Mouse (Mus musculus): Measurements from ENCODE around the gene Ccdc153. TPM values are rescaled to one million over a fixed set of nuclear protein-coding genes. Genes with fewer than 3 reads are reported as not detected.

Gene Ccdc153
- polyA plus RNA-seq, 1 experiment from 2014 or later = 7.3 TPM

GRCm38 (mm10) chr9:44266478-44267226, 26.2 kb downstream of the Ccdc153 start:
- 0 out of 2 replicates have a peak overlapping the region, but pooled peaks have one; percentile 0 for H3K27ac ChIP-seq (ENCODE audit: low read length)
- no peaks in the 10 kb centered on the region for H3K9me3 ChIP-seq (ENCODE audit: control insufficient read depth, low read length)
- peak overlapping the region; percentile 86 for H3K9ac ChIP-seq (ENCODE audit: low read length)
- WGBS = 36% methylated on average over 8 of the region's 8 CpGs
- peak overlapping the region; percentile 77 for H3K4me2 ChIP-seq (ENCODE audit: low read depth, low read length)
- peaks cover 11% of the 10 kb centered on the region for H3K4me1 ChIP-seq (replicated peaks; ENCODE audit: control insufficient read depth, insufficient read depth, low read length)
- H3K4me3 ChIP-seq (ENCODE audit: low read length) = no peak overlapping the region; the same call in 1 of the 2 replicates
- H3K36me3 ChIP-seq (ENCODE audit: control insufficient read depth, insufficient read depth, low read length) = peaks cover 5% of the 10 kb centered on the region; the same call in 1 of the 2 replicates
- ATAC-seq (ENCODE audit: low read depth) = no peak
- H3K27me3 ChIP-seq (ENCODE audit: control insufficient read depth, insufficient read depth, low read depth, low read length) = no peaks in the 10 kb centered on the region

GRCm38 (mm10) chr9:44267319-44268026, 27.0 kb downstream of the Ccdc153 start:
- peak overlapping the region; percentile 86 for H3K9ac ChIP-seq (ENCODE audit: low read length)
- 6% methylated on average over 23 of the region's 23 CpGs for WGBS
- peak overlapping the region; percentile 77 for H3K4me2 ChIP-seq (ENCODE audit: low read depth, low read length)
- H3K4me1 ChIP-seq (replicated peaks; ENCODE audit: control insufficient read depth, insufficient read depth, low read length) = peaks cover 11% of the 10 kb centered on the region
- peak; percentile 57 for ATAC-seq (ENCODE audit: low read depth)
- peaks cover 5% of the 10 kb centered on the region; the same call in 1 of the 2 replicates for H3K36me3 ChIP-seq (ENCODE audit: control insufficient read depth, insufficient read depth, low read length)
- no peaks in the 10 kb centered on the region for H3K9me3 ChIP-seq (ENCODE audit: control insufficient read depth, low read length)
- no peaks in the 10 kb centered on the region for H3K27me3 ChIP-seq (ENCODE audit: control insufficient read depth, insufficient read depth, low read depth, low read length)
- H3K4me3 ChIP-seq (ENCODE audit: low read length) = peak overlapping the region; percentile 54
- peak overlapping the region; percentile 77 for H3K27ac ChIP-seq (ENCODE audit: low read length)

- peak; percentile 97 for ATAC-seq (ENCODE audit: low read depth)
- Histone ChIP-seq H3K4me1 (replicated peaks; ENCODE audit: control insufficient read depth, insufficient read depth, low read length) (peaks cover 11% of the 10 kb centered on the region), H3K9ac (ENCODE audit: low read length) (peak overlapping the region; percentile 86), H3K27ac (ENCODE audit: low read length) (peak overlapping the region; percentile 77), H3K36me3 (ENCODE audit: control insufficient read depth, insufficient read depth, low read length) (peaks cover 5% of the 10 kb centered on the region; the same call in 1 of the 2 replicates), H3K4me2 (ENCODE audit: low read depth, low read length) (peak overlapping the region; percentile 77), H3K27me3 (ENCODE audit: control insufficient read depth, insufficient read depth, low read depth, low read length) (no peaks in the 10 kb centered on the region), H3K4me3 (ENCODE audit: low read length) (peak overlapping the region; percentile 54), H3K9me3 (ENCODE audit: control insufficient read depth, low read length) (no peaks in the 10 kb centered on the region)
- 5% methylated on average over 25 of the region's 28 CpGs for WGBS
Observed at GRCm38 (mm10) chr9:44268027-44268360, 27.5 kb downstream of the Ccdc153 start.

GRCm38 (mm10) chr9:44268432-44268831, 28.0 kb downstream of the Ccdc153 start, which contains the start of gene Nlrx1:
Gene Nlrx1 (minus strand): TSS chr9:44268599.
- H3K27ac ChIP-seq (ENCODE audit: low read length) = peak within 1 kb of the TSS; percentile 77
- no peaks in the 10 kb centered on the region for H3K9me3 ChIP-seq (ENCODE audit: control insufficient read depth, low read length)
- H3K27me3 ChIP-seq (ENCODE audit: control insufficient read depth, insufficient read depth, low read depth, low read length) = no peaks in the 10 kb centered on the region
- H3K36me3 ChIP-seq (ENCODE audit: control insufficient read depth, insufficient read depth, low read length) = peaks cover 2% of the 10 kb centered on the region; the same call in 1 of the 2 replicates
- peak within 1 kb of the TSS; percentile 77 for H3K4me2 ChIP-seq (ENCODE audit: low read depth, low read length)
- peak within 1 kb of the TSS; percentile 86 for H3K9ac ChIP-seq (ENCODE audit: low read length)
- WGBS = 55% methylated on average over 6 of the region's 6 CpGs
- ATAC-seq (ENCODE audit: low read depth) = peak; percentile 31
- peak within 1 kb of the TSS; percentile 54 for H3K4me3 ChIP-seq (ENCODE audit: low read length)
- H3K4me1 ChIP-seq (replicated peaks; ENCODE audit: control insufficient read depth, insufficient read depth, low read length) = peaks cover 11% of the 10 kb centered on the region

- H3K27ac ChIP-seq (ENCODE audit: low read length) = no peak overlapping the region
- H3K36me3 ChIP-seq (ENCODE audit: control insufficient read depth, insufficient read depth, low read length) = no peaks in the 10 kb centered on the region
- no peaks in the 10 kb centered on the region for H3K27me3 ChIP-seq (ENCODE audit: control insufficient read depth, insufficient read depth, low read depth, low read length)
- no peak for ATAC-seq (ENCODE audit: low read depth)
- no peak overlapping the region for H3K4me3 ChIP-seq (ENCODE audit: low read length)
- no peaks in the 10 kb centered on the region for H3K9me3 ChIP-seq (ENCODE audit: control insufficient read depth, low read length)
- no peak overlapping the region for H3K9ac ChIP-seq (ENCODE audit: low read length)
- H3K4me1 ChIP-seq (replicated peaks; ENCODE audit: control insufficient read depth, insufficient read depth, low read length) = peaks cover 11% of the 10 kb centered on the region
- no peak overlapping the region for H3K4me2 ChIP-seq (ENCODE audit: low read depth, low read length)
- WGBS = 79% methylated on average over 3 of the region's 3 CpGs
Observed at GRCm38 (mm10) chr9:44269077-44269476, 28.6 kb downstream of the Ccdc153 start.

GRCm38 (mm10) chr9:44269973-44270372, 29.5 kb downstream of the Ccdc153 start:
- no peak for ATAC-seq (ENCODE audit: low read depth)
- no peak overlapping the region for H3K4me2 ChIP-seq (ENCODE audit: low read depth, low read length)
- 83% methylated on average over 4 of the region's 4 CpGs for WGBS
- H3K27me3 ChIP-seq (ENCODE audit: control insufficient read depth, insufficient read depth, low read depth, low read length) = no peaks in the 10 kb centered on the region
- no peak overlapping the region for H3K27ac ChIP-seq (ENCODE audit: low read length)
- no peak overlapping the region for H3K9ac ChIP-seq (ENCODE audit: low read length)
- no peaks in the 10 kb centered on the region for H3K36me3 ChIP-seq (ENCODE audit: control insufficient read depth, insufficient read depth, low read length)
- peaks cover 11% of the 10 kb centered on the region for H3K4me1 ChIP-seq (replicated peaks; ENCODE audit: control insufficient read depth, insufficient read depth, low read length)
- H3K9me3 ChIP-seq (ENCODE audit: control insufficient read depth, low read length) = no peaks in the 10 kb centered on the region
- no peak overlapping the region for H3K4me3 ChIP-seq (ENCODE audit: low read length)

- Histone ChIP-seq H3K9ac (ENCODE audit: low read length) (no peak overlapping the region), H3K27me3 (ENCODE audit: control insufficient read depth, insufficient read depth, low read depth, low read length) (peaks cover 12% of the 10 kb centered on the region), H3K4me2 (ENCODE audit: low read depth, low read length) (no peak overlapping the region), H3K36me3 (ENCODE audit: control insufficient read depth, insufficient read depth, low read length) (no peaks in the 10 kb centered on the region), H3K4me1 (replicated peaks; ENCODE audit: control insufficient read depth, insufficient read depth, low read length) (peaks cover 10% of the 10 kb centered on the region; the same call in 1 of the 2 replicates), H3K27ac (ENCODE audit: low read length) (no peak overlapping the region), H3K4me3 (ENCODE audit: low read length) (no peak overlapping the region), H3K9me3 (ENCODE audit: control insufficient read depth, low read length) (no peaks in the 10 kb centered on the region)
- 37% methylated on average over 5 of the region's 5 CpGs for WGBS
- no peak for ATAC-seq (ENCODE audit: low read depth)
Observed at GRCm38 (mm10) chr9:44283183-44283582, 42.7 kb downstream of the Ccdc153 start.

- no peak overlapping the region for H3K4me3 ChIP-seq (ENCODE audit: low read length)
- H3K36me3 ChIP-seq (ENCODE audit: control insufficient read depth, insufficient read depth, low read length) = no peaks in the 10 kb centered on the region
- no peak for ATAC-seq (ENCODE audit: low read depth)
- H3K27ac ChIP-seq (ENCODE audit: low read length) = no peak overlapping the region
- H3K9ac ChIP-seq (ENCODE audit: low read length) = no peak overlapping the region
- 19% methylated on average over 6 of the region's 6 CpGs for whole genome bisulfite sequencing
- peaks cover 18% of the 10 kb centered on the region for H3K27me3 ChIP-seq (ENCODE audit: control insufficient read depth, insufficient read depth, low read depth, low read length)
- H3K4me2 ChIP-seq (ENCODE audit: low read depth, low read length) = no peak overlapping the region
- H3K4me1 ChIP-seq (replicated peaks; ENCODE audit: control insufficient read depth, insufficient read depth, low read length) = peaks cover 19% of the 10 kb centered on the region
- H3K9me3 ChIP-seq (ENCODE audit: control insufficient read depth, low read length) = no peaks in the 10 kb centered on the region
Observed at GRCm38 (mm10) chr9:44286256-44286850, 45.9 kb downstream of the Ccdc153 start.

- no peaks in the 10 kb centered on the region for H3K9me3 ChIP-seq (ENCODE audit: control insufficient read depth, low read length)
Observed at GRCm38 (mm10) chr9:44287003-44287400, 46.5 kb downstream of the Ccdc153 start.

More at GRCm38 (mm10) chr9:44287003-44287400, 46.5 kb downstream of the Ccdc153 start:
- H3K27me3 ChIP-seq (ENCODE audit: control insufficient read depth, insufficient read depth, low read depth, low read length) = peaks cover 18% of the 10 kb centered on the region
- H3K36me3 ChIP-seq (ENCODE audit: control insufficient read depth, insufficient read depth, low read length) = peaks cover 5% of the 10 kb centered on the region; the same call in 1 of the 2 replicates
- no peak overlapping the region for H3K27ac ChIP-seq (ENCODE audit: low read length)
- peak overlapping the region; percentile 55 for H3K4me3 ChIP-seq (ENCODE audit: low read length)
- peak overlapping the region; percentile 88 for H3K4me2 ChIP-seq (ENCODE audit: low read depth, low read length)
- peaks cover 19% of the 10 kb centered on the region for H3K4me1 ChIP-seq (replicated peaks; ENCODE audit: control insufficient read depth, insufficient read depth, low read length)
- peak overlapping the region; percentile 64 for H3K9ac ChIP-seq (ENCODE audit: low read length)
- ATAC-seq (ENCODE audit: low read depth) = no peak
- 17% methylated on average over 11 of the region's 11 CpGs for whole genome bisulfite sequencing

Measured in lung, embryonic 16.5 days (tissue).